Mouse (Mus musculus) MEL (cell line): ENCODE data around the gene Ifngr2.

ENCODE experiments used
- CHD1 ChIP-seq: IDR thresholded peaks from 2 replicates; pipeline ENCODE4 v1.6.1; 2012; ENCODE audit warnings: low read depth, mild to moderate bottlenecking, inconsistent platforms, low read length, improper control_type of control experiment
- CTCF ChIP-seq, 3 experiments: IDR thresholded peaks in 2 of 3; conservative IDR thresholded peaks in 1 of 3; 2 replicates each; pipeline ENCODE4 v1.5.1; 2011 to 2012; ENCODE audit warnings: low read length in 3 of 3, low read depth in 2 of 3, mild to moderate bottlenecking in 2 of 3, improper control_type of control experiment in 1 of 3, inconsistent platforms in 1 of 3, mixed read lengths in 1 of 3, moderate library complexity in 1 of 3; ENCODE audit not compliant: control insufficient read depth in 1 of 3, insufficient read depth in 1 of 3, poor library complexity in 1 of 3, severe bottlenecking in 1 of 3
- MEF2A ChIP-seq: IDR thresholded peaks from 2 replicates; pipeline ENCODE4 v1.6.1; 2014; ENCODE audit warnings: low read depth, mild to moderate bottlenecking, inconsistent platforms, low read length, improper control_type of control experiment; ENCODE audit not compliant: poor library complexity, insufficient replicate concordance, severe bottlenecking; ENCODE audit errors: extremely low read depth
- MXI1 ChIP-seq: IDR thresholded peaks from 2 replicates; pipeline ENCODE4 v1.6.1; 2011; ENCODE audit warnings: mild to moderate bottlenecking, low read depth, low read length, improper control_type of control experiment
- POLR2A ChIP-seq, 2 experiments: IDR thresholded peaks; 2 replicates each; pipeline ENCODE4 v1.6.1; 2011 to 2012; ENCODE audit warnings: low read length in 2 of 2, mild to moderate bottlenecking in 2 of 2, control low read depth in 1 of 2, improper control_type of control experiment in 1 of 2, low read depth in 1 of 2, moderate library complexity in 1 of 2; ENCODE audit not compliant: control insufficient read depth in 1 of 2, insufficient read depth in 1 of 2, poor library complexity in 1 of 2

DNA sequence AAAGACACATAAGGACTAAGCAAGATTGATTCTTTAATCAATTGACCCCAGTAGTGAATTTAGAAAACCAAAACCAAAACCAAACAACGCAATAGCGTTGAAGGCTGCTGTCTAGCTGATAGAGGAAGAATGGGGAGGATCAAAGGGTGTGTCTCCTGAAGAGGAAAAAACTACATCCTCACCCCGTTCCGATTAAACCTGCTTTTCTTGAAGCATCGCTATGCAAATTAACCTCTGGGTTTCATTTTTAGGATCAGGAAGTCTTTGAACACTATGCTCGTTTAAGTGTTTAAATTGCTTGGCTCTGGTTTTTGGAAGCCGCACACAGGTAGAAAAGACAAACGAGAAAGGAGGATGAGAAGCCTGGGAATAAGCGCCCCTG, 49.5 kb downstream of the Ifngr2 start:
- TF ChIP-seq CTCF (IDR thresholded peaks at IDR 0.05 in 2 of 3, conservative IDR thresholded peaks at IDR 0.05 in 1 of 3; ENCODE audit: control insufficient read depth in 1 of 3, insufficient read depth in 1 of 3, low read depth in 2 of 3, low read length in 3 of 3, poor library complexity in 1 of 3, severe bottlenecking in 1 of 3), result no peak
- no peak for TF ChIP-seq MEF2A
- no peak for TF ChIP-seq CHD1
- peak; percentile 44; the same call in 1 of the 2 replicates for TF ChIP-seq MXI1
- no peak for TF ChIP-seq POLR2A (IDR thresholded peaks at IDR 0.05; ENCODE audit: control insufficient read depth in 1 of 2, insufficient read depth in 1 of 2, low read depth in 1 of 2, low read length in 2 of 2, poor library complexity in 1 of 2)
